Mouse (Mus musculus): ENCODE data around the gene Ikbke. TPM values are rescaled to one million over a fixed set of nuclear protein-coding genes. Genes with fewer than 3 reads are reported as not detected.
A peak's percentile ranks its signal among the peaks of the same experiment; 100 is the strongest.
"Not testable (repeated sequence)": the region's sequence is repeated elsewhere in the genome, so short reads cannot be mapped to it uniquely, and the experiment has no call there.

The Ikbke gene
- total RNA-seq (2021), result 1 to 10 TPM; 1.8 to 2.1 TPM
- long read RNA-seq, experiment 1, result 0 reads
- long read RNA-seq, experiment 2, partial matches to known transcripts, result 0 of 1 reads
- long read RNA-seq, experiment 2, other reads (novel, unspliced or antisense), result 1 of 1 reads

- intact Hi-C loops (cut with DNase I; ENCODE audit: low total_unique reads), result no loop called here
- DNase-seq, result no peak
These were observed at the start of gene Ikbke for GRCm38 (mm10) chr1:131279456-131279776. TSS of gene Ikbke (minus strand) at chr1:131279606.

GRCm38 (mm10) chr1:131329093-131329492, 49.7 kb upstream of the Ikbke start:
- intact Hi-C loops (cut with DNase I; ENCODE audit: low total_unique reads); DNase-seq: not testable (repeated sequence)

- no peak for DNase-seq
- intact Hi-C loops (cut with DNase I; ENCODE audit: low total_unique reads), result no loop called here
These were observed 47.8 kb upstream of the Ikbke start for GRCm38 (mm10) chr1:131327167-131327566.

GRCm38 (mm10) chr1:131324816-131325463, 45.5 kb upstream of the Ikbke start:
- intact Hi-C loops (cut with DNase I; ENCODE audit: low total_unique reads), result no loop called here
- no peak for DNase-seq

- intact Hi-C loops (cut with DNase I; ENCODE audit: low total_unique reads), result no loop called here
- DNase-seq, result no peak
These were observed 40.4 kb upstream of the Ikbke start for GRCm38 (mm10) chr1:131319598-131320330.

- intact Hi-C loops (cut with DNase I; ENCODE audit: low total_unique reads), result no loop called here
- no peak for DNase-seq
These were observed 39.0 kb upstream of the Ikbke start for GRCm38 (mm10) chr1:131318397-131318796.

- intact Hi-C loops (cut with DNase I; ENCODE audit: low total_unique reads), result no loop called here
- DNase-seq, result no peak
These were observed 38.2 kb upstream of the Ikbke start for GRCm38 (mm10) chr1:131317625-131318024.

- DNase-seq, result no peak
- intact Hi-C loops (cut with DNase I; ENCODE audit: low total_unique reads), result no loop called here
These were observed 31.9 kb upstream of the Ikbke start for GRCm38 (mm10) chr1:131311284-131311683.

- DNase-seq, result no peak
- intact Hi-C loops (cut with DNase I; ENCODE audit: low total_unique reads), result no loop called here
These were observed 30.9 kb upstream of the Ikbke start for GRCm38 (mm10) chr1:131310237-131310818.

GRCm38 (mm10) chr1:131300750-131301149, 21.3 kb upstream of the Ikbke start:
- DNase-seq, result no peak
- intact Hi-C loops (cut with DNase I; ENCODE audit: low total_unique reads), result no loop called here

- intact Hi-C loops (cut with DNase I; ENCODE audit: low total_unique reads), result no loop called here
- no peak for DNase-seq
These were observed 20.4 kb upstream of the Ikbke start for GRCm38 (mm10) chr1:131299788-131300187.

GRCm38 (mm10) chr1:131299240-131299639, 19.8 kb upstream of the Ikbke start:
- intact Hi-C loops (cut with DNase I; ENCODE audit: low total_unique reads), result no loop called here
- no peak for DNase-seq

GRCm38 (mm10) chr1:131298171-131298570, 18.8 kb upstream of the Ikbke start:
- intact Hi-C loops (cut with DNase I; ENCODE audit: low total_unique reads), result no loop called here
- DNase-seq, result no peak

- intact Hi-C loops (cut with DNase I; ENCODE audit: low total_unique reads), result no loop called here
- DNase-seq, result no peak
These were observed 17.3 kb upstream of the Ikbke start for GRCm38 (mm10) chr1:131296726-131297125.

- no peak for DNase-seq
- intact Hi-C loops (cut with DNase I; ENCODE audit: low total_unique reads), result no loop called here
These were observed 15.8 kb upstream of the Ikbke start for GRCm38 (mm10) chr1:131295200-131295599.

GRCm38 (mm10) chr1:131293922-131294250, 14.5 kb upstream of the Ikbke start:
- intact Hi-C loops (cut with DNase I; ENCODE audit: low total_unique reads), result loop anchor here (5.0 kb wide), 1 partner anchor 263 kb away; no protein-coding TSS in a partner anchor
- no peak for DNase-seq

- intact Hi-C loops (cut with DNase I; ENCODE audit: low total_unique reads), result loop anchor here (5.0 kb wide), 1 partner anchor 264 kb away; no protein-coding TSS in a partner anchor
- DNase-seq, result no peak
These were observed 14.0 kb upstream of the Ikbke start for GRCm38 (mm10) chr1:131293221-131293921.

- intact Hi-C loops (cut with DNase I; ENCODE audit: low total_unique reads), result loop anchor here (5.0 kb wide), 1 partner anchor 267 kb away; no protein-coding TSS in a partner anchor
- DNase-seq, result peak; percentile 50
These were observed 11.2 kb upstream of the Ikbke start for GRCm38 (mm10) chr1:131290648-131291047.

- DNase-seq, result no peak
- intact Hi-C loops (cut with DNase I; ENCODE audit: low total_unique reads), result no loop called here
These were observed 9.5 kb upstream of the Ikbke start for GRCm38 (mm10) chr1:131288938-131289337.

- no peak for DNase-seq
- intact Hi-C loops (cut with DNase I; ENCODE audit: low total_unique reads), result no loop called here
These were observed 7.9 kb upstream of the Ikbke start for GRCm38 (mm10) chr1:131287267-131287666.
